Mouse (Mus musculus): ENCODE results near the gene Proser1. TPM values are rescaled to one million over a fixed set of nuclear protein-coding genes. Genes with fewer than 3 reads are reported as not detected.

Proser1 gene
- polyA plus RNA-seq, 1 experiment from 2014 or later, result 22.7 TPM

Other genes with a start within 250 kb of the Proser1 start
- 9.2 and 11.1 TPM in 2 replicates for gene Nhlrc3, start 334 bp upstream of the Proser1 start, polyA plus RNA-seq (2015; fragmentation: Nextera tagmentation; extraction: Ambion mirVana)
- 2.2 and 5.7 TPM in 2 replicates for gene Stoml3, start 25.0 kb downstream of the Proser1 start, polyA plus RNA-seq (2015; fragmentation: Nextera tagmentation; extraction: Ambion mirVana)
- gene Frem2, start 193.7 kb downstream of the Proser1 start, polyA plus RNA-seq (2015; fragmentation: Nextera tagmentation; extraction: Ambion mirVana), result 5.8 and 7.1 TPM in 2 replicates